Mouse (Mus musculus) gastrocnemius, postnatal 14 days (tissue): ENCODE data around the gene Fbxl3. TPM values are rescaled to one million over a fixed set of nuclear protein-coding genes. Genes with fewer than 3 reads are reported as not detected.

Experiments
- DNase-seq: peaks from one replicate; pipeline ENCODE4 v3.0.0; 2021; ENCODE audit warnings: mixed read lengths
- intact Hi-C: fragments of 180-260 bp; cut with DNase I; formaldehyde crosslinking; loops from one replicate; pipeline ENCODE4 v1.15.1; 2025; ENCODE audit warnings: low total_unique reads
- total RNA-seq, 2 experiments: library from RNA; stranded (reverse); gene quantifications; 2 replicates each; pipeline ENCODE4 v1.2.3; 2021

Fbxl3 gene
- total RNA-seq, 2 experiments from 2014 or later, result 33.7 to 39.5 TPM

- DNase-seq, result no peak
- intact Hi-C loops, result no loop called here
Measured at GRCm38 (mm10) chr14:103087846-103088245, 11.5 kb downstream of the Fbxl3 start.

GRCm38 (mm10) chr14:103086671-103087324 is 12.6 kb downstream of the Fbxl3 start:
- intact Hi-C loops, result no loop called here
- DNase-seq, result no peak

- intact Hi-C loops, result no loop called here
Measured at GRCm38 (mm10) chr14:103085840-103086533, 13.4 kb downstream of the Fbxl3 start.

GRCm38 (mm10) chr14:103079209-103079977 is 20.0 kb downstream of the Fbxl3 start:
- intact Hi-C loops, result no loop called here
- no peak for DNase-seq

More at GRCm38 (mm10) chr14:103085840-103086533, 13.4 kb downstream of the Fbxl3 start:
- DNase-seq, result no peak

- no peak for DNase-seq
- intact Hi-C loops, result no loop called here
Measured at GRCm38 (mm10) chr14:103078006-103078912, 21.1 kb downstream of the Fbxl3 start.

- no peak for DNase-seq
- intact Hi-C loops, result no loop called here
Measured at GRCm38 (mm10) chr14:103077272-103078005, 21.9 kb downstream of the Fbxl3 start.

- intact Hi-C loops, result no loop called here
- no peak for DNase-seq
Measured at GRCm38 (mm10) chr14:103075166-103075565, 24.2 kb downstream of the Fbxl3 start.

GRCm38 (mm10) chr14:103073825-103074224 is 25.5 kb downstream of the Fbxl3 start:
- intact Hi-C loops, result no loop called here

GRCm38 (mm10) chr14:103072731-103073130 is 26.6 kb downstream of the Fbxl3 start:
- DNase-seq, result no peak
- intact Hi-C loops, result no loop called here

More at GRCm38 (mm10) chr14:103073825-103074224, 25.5 kb downstream of the Fbxl3 start:
- no peak for DNase-seq

- DNase-seq, result no peak
- intact Hi-C loops, result no loop called here
Measured at GRCm38 (mm10) chr14:103071471-103071870, 27.9 kb downstream of the Fbxl3 start.

- DNase-seq, result no peak
- intact Hi-C loops, result no loop called here
Measured at GRCm38 (mm10) chr14:103070790-103071189, 28.6 kb downstream of the Fbxl3 start.

- intact Hi-C loops, result no loop called here
- peak; percentile 97 for DNase-seq
Measured at GRCm38 (mm10) chr14:103069864-103070611, 29.3 kb downstream of the Fbxl3 start, which contains the start of gene Cln5. Cln5 (plus strand) TSS chr14:103070216.

- intact Hi-C loops, result no loop called here
- no peak for DNase-seq
Measured at GRCm38 (mm10) chr14:103069465-103069863, 29.9 kb downstream of the Fbxl3 start.

- peak; percentile 47 for DNase-seq
- intact Hi-C loops, result no loop called here
Measured at GRCm38 (mm10) chr14:103065294-103066167, 33.8 kb downstream of the Fbxl3 start.

GRCm38 (mm10) chr14:103059495-103059894 is 39.9 kb downstream of the Fbxl3 start:
- intact Hi-C loops, result no loop called here
- DNase-seq, result no peak

GRCm38 (mm10) chr14:103058998-103059397 is 40.4 kb downstream of the Fbxl3 start:
- intact Hi-C loops, result no loop called here
- DNase-seq, result no peak

- no peak for DNase-seq
- intact Hi-C loops, result no loop called here
Measured at GRCm38 (mm10) chr14:103056601-103057000, 42.8 kb downstream of the Fbxl3 start.
